Mouse (Mus musculus): ENCODE measurements around the gene Osbpl6. TPM values are rescaled to one million over a fixed set of nuclear protein-coding genes. Genes with fewer than 3 reads are reported as not detected.
A peak's percentile ranks its signal among the peaks of the same experiment; 100 is the strongest.

Gene Osbpl6
- polyA plus RNA-seq, 1 experiment from 2014 or later, result 24.0 TPM

DNA sequence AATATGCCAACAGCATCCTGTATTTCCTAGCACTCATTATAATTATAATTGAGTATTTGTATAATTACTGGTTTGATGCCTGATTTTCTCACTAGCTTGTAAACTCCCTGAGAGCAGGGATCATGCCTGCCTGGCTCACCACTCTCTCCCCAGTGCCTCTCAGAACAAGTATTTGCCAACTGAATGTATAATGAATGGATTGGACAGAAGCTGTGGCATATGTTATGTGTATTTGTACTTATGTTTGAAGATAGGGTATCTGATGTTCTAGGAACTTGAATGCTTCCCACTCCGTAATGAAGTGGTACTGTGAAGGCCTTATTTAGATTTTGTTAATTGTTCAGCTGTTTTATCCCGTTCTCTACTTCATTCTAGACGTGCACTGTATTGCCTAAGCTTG is 24.2 kb downstream of the Osbpl6 start:
- Histone ChIP-seq H3K4me2 (replicated peaks) (no peak overlapping the region), H3K4me3 (no peak overlapping the region), H3K27ac (no peak overlapping the region)

DNA sequence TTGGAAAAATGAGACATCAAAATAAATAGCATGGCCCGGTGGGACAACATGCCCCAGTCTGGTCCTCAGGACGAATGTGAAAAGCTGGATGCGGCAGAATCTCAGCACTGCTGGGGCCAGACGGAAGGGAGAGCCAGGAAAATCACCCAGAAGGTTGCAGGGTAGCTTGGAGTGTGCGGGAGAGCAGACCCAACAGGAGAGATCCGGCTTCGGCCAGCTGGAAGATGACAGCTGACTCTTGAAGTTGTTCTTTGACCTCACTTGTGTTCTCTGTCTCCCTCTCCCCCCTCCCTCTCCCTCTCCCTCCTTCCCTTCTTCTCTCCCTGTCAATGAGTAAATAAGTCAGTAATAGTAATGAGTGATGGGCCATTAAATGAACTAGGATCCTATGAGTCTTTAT is 27.9 kb downstream of the Osbpl6 start:
- H3K4me1 ChIP-seq, result 0 out of 2 replicates have a peak, but pooled peaks cover under 1% of the 10 kb centered on the region
- no peak overlapping the region for H3K4me2 ChIP-seq (replicated peaks)
- no peak overlapping the region for H3K27ac ChIP-seq
- WGBS, result 78% methylated on average over 7 of the region's 7 CpGs
- no peaks in the 10 kb centered on the region for H3K9me3 ChIP-seq (replicated peaks)
- no peak overlapping the region for H3K9ac ChIP-seq
- no peaks in the 10 kb centered on the region for H3K27me3 ChIP-seq
- no peaks in the 10 kb centered on the region for H3K36me3 ChIP-seq
- ATAC-seq (ENCODE audit: low FRiP score), result no peak
- H3K4me3 ChIP-seq, result no peak overlapping the region

More for the DNA sequence above, 24.2 kb downstream of the Osbpl6 start:
- Histone ChIP-seq H3K9ac (no peak overlapping the region), H3K27me3 (no peaks in the 10 kb centered on the region), H3K9me3 (replicated peaks) (no peaks in the 10 kb centered on the region), H3K4me1 (peaks cover 5% of the 10 kb centered on the region; the same call in 1 of the 2 replicates), H3K36me3 (no peaks in the 10 kb centered on the region)
- 93% methylated on average over 3 of the region's 3 CpGs for WGBS
- ATAC-seq (ENCODE audit: low FRiP score), result no peak

GRCm38 (mm10) chr2:76435667-76436239 is 29.4 kb downstream of the Osbpl6 start:
- Histone ChIP-seq H3K4me1 (0 out of 2 replicates have a peak, but pooled peaks cover 4% of the 10 kb centered on the region), H3K36me3 (no peaks in the 10 kb centered on the region), H3K9ac (no peak overlapping the region), H3K27ac (no peak overlapping the region), H3K27me3 (no peaks in the 10 kb centered on the region), H3K4me2 (replicated peaks) (no peak overlapping the region), H3K9me3 (replicated peaks) (no peaks in the 10 kb centered on the region), H3K4me3 (no peak overlapping the region)
- no peak for ATAC-seq (ENCODE audit: low FRiP score)
- WGBS, result 93% methylated on average over 7 of the region's 7 CpGs

DNA sequence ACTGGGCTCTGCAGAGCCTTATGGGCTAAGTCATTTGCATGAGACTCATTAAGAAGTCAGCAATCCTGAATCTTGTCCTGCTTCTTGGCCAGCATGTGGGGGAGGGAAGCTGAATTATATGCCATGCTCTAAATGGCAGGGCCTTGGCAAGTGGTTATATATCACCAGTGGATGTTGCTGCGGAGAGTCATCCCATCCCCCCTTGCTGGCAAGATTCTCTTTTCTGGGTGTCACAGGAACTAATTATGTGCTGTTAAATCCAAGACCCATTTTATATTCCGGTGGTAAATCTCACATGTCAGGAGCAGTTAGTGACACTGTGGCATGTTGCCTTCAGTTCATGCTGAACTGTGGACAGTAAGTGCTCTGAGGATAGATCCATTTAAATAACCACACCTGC is 31.1 kb downstream of the Osbpl6 start:
- H3K9ac ChIP-seq, result no peak overlapping the region
- no peaks in the 10 kb centered on the region for H3K27me3 ChIP-seq
- WGBS, result 72% methylated on average over 2 of the region's 2 CpGs
- no peak overlapping the region for H3K4me2 ChIP-seq (replicated peaks)
- H3K9me3 ChIP-seq (replicated peaks), result no peaks in the 10 kb centered on the region
- no peak overlapping the region for H3K4me3 ChIP-seq
- peaks cover 12% of the 10 kb centered on the region; the same call in 1 of the 2 replicates for H3K4me1 ChIP-seq
- H3K27ac ChIP-seq, result no peak overlapping the region
- H3K36me3 ChIP-seq, result no peaks in the 10 kb centered on the region
- no peak for ATAC-seq (ENCODE audit: low FRiP score)

- no peak for ATAC-seq (ENCODE audit: low FRiP score)
- no peak overlapping the region for H3K27ac ChIP-seq
- peaks cover 15% of the 10 kb centered on the region; the same call in 1 of the 2 replicates for H3K4me1 ChIP-seq
- WGBS, result 49% methylated on average over 2 of the region's 2 CpGs
- no peaks in the 10 kb centered on the region for H3K9me3 ChIP-seq (replicated peaks)
- H3K4me3 ChIP-seq, result no peak overlapping the region
- no peaks in the 10 kb centered on the region for H3K27me3 ChIP-seq
- no peak overlapping the region for H3K9ac ChIP-seq
- no peak overlapping the region for H3K4me2 ChIP-seq (replicated peaks)
- H3K36me3 ChIP-seq, result no peaks in the 10 kb centered on the region
Observed at GRCm38 (mm10) chr2:76439540-76439939, 33.2 kb downstream of the Osbpl6 start.

DNA sequence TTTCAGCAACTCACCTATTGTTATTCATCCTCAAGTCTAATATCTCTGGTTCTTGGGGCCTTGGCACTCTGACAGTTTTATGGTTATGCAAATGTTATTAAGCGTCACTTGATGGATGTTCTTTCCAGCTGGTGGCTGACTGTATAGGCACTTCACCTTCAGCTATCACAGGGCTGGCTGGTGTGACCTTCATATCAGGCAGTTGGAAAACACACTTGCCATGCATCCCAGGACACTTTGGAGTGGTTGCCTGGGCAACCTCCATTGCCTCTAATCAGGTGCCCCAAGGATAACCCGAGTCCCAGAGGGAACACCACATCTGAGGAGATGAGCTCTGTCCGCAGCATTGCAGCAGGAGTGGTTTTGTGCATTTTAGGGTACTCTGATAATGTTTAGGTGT is 35.8 kb downstream of the Osbpl6 start:
- no peak overlapping the region for H3K4me2 ChIP-seq (replicated peaks)
- peak overlapping the region; percentile 74 for H3K27ac ChIP-seq
- H3K27me3 ChIP-seq, result no peaks in the 10 kb centered on the region
- H3K36me3 ChIP-seq, result no peaks in the 10 kb centered on the region
- no peak overlapping the region for H3K4me3 ChIP-seq
- peak; percentile 78 for ATAC-seq (ENCODE audit: low FRiP score)
- 45% methylated on average over 3 of the region's 3 CpGs for WGBS
- no peak overlapping the region for H3K9ac ChIP-seq
- peaks cover 15% of the 10 kb centered on the region; the same call in 1 of the 2 replicates for H3K4me1 ChIP-seq
- no peaks in the 10 kb centered on the region for H3K9me3 ChIP-seq (replicated peaks)

DNA sequence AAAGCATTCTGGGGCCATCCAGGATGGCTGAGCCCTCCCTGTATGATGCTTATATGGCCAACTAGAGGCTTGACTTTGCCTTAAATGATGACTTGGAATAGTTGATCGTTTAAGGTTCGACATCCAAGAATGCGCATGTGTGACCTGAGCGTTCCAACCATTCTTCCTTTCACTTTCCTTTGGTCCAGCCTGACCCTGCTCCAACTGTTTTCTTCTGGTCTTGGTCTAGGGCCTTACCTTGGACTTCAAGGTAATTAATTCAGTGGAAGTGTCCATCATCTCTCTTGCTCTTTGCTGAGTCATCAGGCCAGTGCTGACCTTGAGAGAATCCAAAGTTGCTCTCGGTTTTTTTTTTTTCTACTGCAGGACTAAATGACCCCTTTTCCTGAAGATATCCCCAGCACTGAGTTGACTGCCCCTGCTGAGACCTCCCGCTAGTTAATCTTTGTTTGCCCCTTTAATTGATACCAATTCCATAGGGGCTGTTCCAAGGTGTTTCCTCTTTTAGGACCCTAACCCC is 43.6 kb downstream of the Osbpl6 start:
- no peak overlapping the region for H3K9ac ChIP-seq
- ATAC-seq (ENCODE audit: low FRiP score), result no peak
- no peaks in the 10 kb centered on the region for H3K36me3 ChIP-seq
- WGBS, result 86% methylated on average over 6 of the region's 6 CpGs
- H3K27me3 ChIP-seq, result no peaks in the 10 kb centered on the region
- no peak overlapping the region for H3K4me3 ChIP-seq
- no peak overlapping the region for H3K27ac ChIP-seq
- no peaks in the 10 kb centered on the region for H3K9me3 ChIP-seq (replicated peaks)
- H3K4me1 ChIP-seq, result no peaks in the 10 kb centered on the region
- H3K4me2 ChIP-seq (replicated peaks), result no peak overlapping the region

DNA sequence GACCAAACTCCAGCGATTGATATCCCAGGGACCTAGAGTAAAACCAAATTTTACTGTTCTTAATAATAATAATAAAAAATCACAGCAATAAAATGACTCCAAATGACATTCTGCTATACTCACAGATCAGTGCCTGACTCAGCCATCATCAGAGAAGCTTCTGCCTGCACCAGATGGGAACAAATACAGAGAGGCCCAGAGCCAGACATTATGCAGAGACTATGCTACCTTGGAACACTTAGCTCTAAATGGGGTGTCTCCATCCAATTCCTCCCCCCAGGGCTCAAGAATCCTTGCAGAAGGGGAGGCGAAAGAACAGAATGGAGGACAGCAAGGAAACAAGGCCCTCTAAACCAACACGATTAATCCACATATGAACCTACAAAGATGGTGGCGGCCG is 60.4 kb downstream of the Osbpl6 start:
- Histone ChIP-seq H3K4me1 (no peaks in the 10 kb centered on the region), H3K4me2 (replicated peaks) (no peak overlapping the region), H3K4me3 (no peak overlapping the region), H3K9me3 (replicated peaks) (no peaks in the 10 kb centered on the region), H3K9ac (no peak overlapping the region), H3K27ac (no peak overlapping the region), H3K36me3 (no peaks in the 10 kb centered on the region), H3K27me3 (no peaks in the 10 kb centered on the region)
- ATAC-seq (ENCODE audit: low FRiP score), result no peak
- 91% methylated on average over 5 of the region's 5 CpGs for WGBS

DNA sequence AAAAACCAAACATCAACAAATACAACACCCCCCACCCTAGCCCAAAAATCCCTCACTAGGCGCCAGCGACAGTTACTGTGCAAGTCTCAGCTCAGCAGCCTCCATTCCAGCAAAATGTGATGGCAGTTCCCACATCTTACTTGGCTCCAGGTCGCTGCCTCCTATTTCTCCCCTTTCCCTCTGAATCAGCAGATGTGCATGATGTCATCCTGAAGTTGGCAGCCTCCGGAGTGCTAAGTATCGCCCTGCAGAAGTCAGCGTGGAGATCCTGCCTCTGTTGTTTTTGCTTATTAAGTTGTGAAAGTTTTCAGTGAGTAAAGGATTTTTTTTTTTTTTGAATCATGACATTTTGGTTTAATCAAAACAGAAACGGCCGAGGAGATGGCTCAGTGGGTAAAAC is 61.9 kb downstream of the Osbpl6 start:
- no peak overlapping the region for H3K9ac ChIP-seq
- WGBS, result 78% methylated on average over 8 of the region's 8 CpGs

GRCm38 (mm10) chr2:76469091-76469750 is 62.9 kb downstream of the Osbpl6 start:
- ATAC-seq (ENCODE audit: low FRiP score), result no peak
- no peak overlapping the region for H3K27ac ChIP-seq
- H3K27me3 ChIP-seq, result no peaks in the 10 kb centered on the region
- no peaks in the 10 kb centered on the region for H3K4me1 ChIP-seq
- 87% methylated on average over 6 of the region's 6 CpGs for WGBS
- H3K36me3 ChIP-seq, result no peaks in the 10 kb centered on the region
- H3K9ac ChIP-seq, result no peak overlapping the region
- no peak overlapping the region for H3K4me2 ChIP-seq (replicated peaks)
- no peaks in the 10 kb centered on the region for H3K9me3 ChIP-seq (replicated peaks)
- no peak overlapping the region for H3K4me3 ChIP-seq

More for the DNA sequence above, 61.9 kb downstream of the Osbpl6 start:
- H3K4me1 ChIP-seq, result no peaks in the 10 kb centered on the region
- no peaks in the 10 kb centered on the region for H3K27me3 ChIP-seq
- ATAC-seq (ENCODE audit: low FRiP score), result no peak
- H3K36me3 ChIP-seq, result no peaks in the 10 kb centered on the region
- H3K4me3 ChIP-seq, result no peak overlapping the region
- no peaks in the 10 kb centered on the region for H3K9me3 ChIP-seq (replicated peaks)
- H3K27ac ChIP-seq, result no peak overlapping the region
- no peak overlapping the region for H3K4me2 ChIP-seq (replicated peaks)

GRCm38 (mm10) chr2:76469751-76470099 is 63.4 kb downstream of the Osbpl6 start:
- no peak for ATAC-seq (ENCODE audit: low FRiP score)
- Histone ChIP-seq H3K4me2 (replicated peaks) (no peak overlapping the region), H3K36me3 (no peaks in the 10 kb centered on the region), H3K9ac (no peak overlapping the region), H3K27me3 (no peaks in the 10 kb centered on the region), H3K27ac (no peak overlapping the region), H3K4me1 (no peaks in the 10 kb centered on the region), H3K9me3 (replicated peaks) (no peaks in the 10 kb centered on the region), H3K4me3 (no peak overlapping the region)
- 80% methylated on average over 8 of the region's 8 CpGs for WGBS

GRCm38 (mm10) chr2:76470391-76470790 is 64.1 kb downstream of the Osbpl6 start:
- Histone ChIP-seq H3K9ac (no peak overlapping the region), H3K36me3 (no peaks in the 10 kb centered on the region), H3K27me3 (no peaks in the 10 kb centered on the region), H3K4me1 (no peaks in the 10 kb centered on the region), H3K27ac (no peak overlapping the region), H3K4me3 (no peak overlapping the region), H3K9me3 (replicated peaks) (no peaks in the 10 kb centered on the region), H3K4me2 (replicated peaks) (no peak overlapping the region)
- no peak for ATAC-seq (ENCODE audit: low FRiP score)
- 78% methylated on average over 9 of the region's 9 CpGs for WGBS

GRCm38 (mm10) chr2:76475788-76476187 is 69.5 kb downstream of the Osbpl6 start:
- Histone ChIP-seq H3K4me2 (replicated peaks) (no peak overlapping the region), H3K4me1 (no peaks in the 10 kb centered on the region), H3K36me3 (no peaks in the 10 kb centered on the region), H3K9me3 (replicated peaks) (no peaks in the 10 kb centered on the region), H3K27me3 (no peaks in the 10 kb centered on the region), H3K9ac (no peak overlapping the region), H3K4me3 (no peak overlapping the region), H3K27ac (no peak overlapping the region)
- no peak for ATAC-seq (ENCODE audit: low FRiP score)
- WGBS, result 69% methylated on average over 1 of the region's 1 CpGs

Measured in hindbrain, embryonic 12.5 days (tissue).